Mouse (Mus musculus) heart, adult 2 months (tissue): ENCODE results near the gene Srcin1.

ENCODE experiments used
- CTCF ChIP-seq: fragments of 200-600 bp; IDR thresholded peaks from 2 replicates; pipeline ENCODE4 v1.8.1; 2022; ENCODE audit warnings: antibody characterized with exemption, mild to moderate bottlenecking, moderate library complexity
- POLR2A ChIP-seq: fragments of 200-500 bp; IDR thresholded peaks from 2 replicates; pipeline ENCODE4 v1.6.1; 2011; ENCODE audit warnings: mild to moderate bottlenecking, low read depth, low read length, control low read depth; ENCODE audit not compliant: insufficient read depth

- TF ChIP-seq POLR2A, result no peak
- TF ChIP-seq CTCF, result no peak
Observed at GRCm38 (mm10) chr11:97542171-97543150, 33.5 kb downstream of the Srcin1 start.
